Mouse (Mus musculus) splenic B cell, adult 2 months (primary cell): ENCODE measurements around the gene AW011738.

Experiments used
- DNase-seq: peaks from one replicate; pipeline ENCODE4 v3.0.0-alpha.2; 2011; ENCODE audit warnings: low read depth, low spot score
- H3K27me3 ChIP-seq: 2 replicates; pipeline ENCODE4 v1.6.1; 2012; ENCODE audit warnings: mild to moderate bottlenecking, low read length, moderate library complexity, mixed read lengths; ENCODE audit not compliant: control insufficient read depth, poor library complexity, insufficient read depth, severe bottlenecking
- H3K36me3 ChIP-seq: 2 replicates; pipeline ENCODE4 v1.6.1; 2012; ENCODE audit warnings: mild to moderate bottlenecking, low read length, moderate library complexity, mixed read lengths; ENCODE audit not compliant: control insufficient read depth, poor library complexity, insufficient read depth, severe bottlenecking

Gene AW011738

GRCm38 (mm10) chr4:156252140-156252539 is 49.0 kb downstream of the AW011738 start:
- no peaks in the 10 kb centered on the region for H3K27me3 ChIP-seq
- DNase-seq, result no peak
- H3K36me3 ChIP-seq, result peaks cover 5% of the 10 kb centered on the region; the same call in 1 of the 2 replicates

GRCm38 (mm10) chr4:156252619-156253018 is 49.5 kb downstream of the AW011738 start:
- H3K36me3 ChIP-seq, result peaks cover 4% of the 10 kb centered on the region; the same call in 1 of the 2 replicates
- no peak for DNase-seq
- H3K27me3 ChIP-seq, result no peaks in the 10 kb centered on the region

GRCm38 (mm10) chr4:156253043-156253442 is 49.9 kb downstream of the AW011738 start:
- Histone ChIP-seq H3K36me3 (peaks cover 2% of the 10 kb centered on the region; the same call in 1 of the 2 replicates), H3K27me3 (no peaks in the 10 kb centered on the region)
- DNase-seq, result no peak

- DNase-seq, result peak; percentile 48
- Histone ChIP-seq H3K27me3 (no peaks in the 10 kb centered on the region), H3K36me3 (no peaks in the 10 kb centered on the region)
These were observed 51.4 kb downstream of the AW011738 start for GRCm38 (mm10) chr4:156254361-156255077.
